Mouse (Mus musculus) embryonic facial prominence, embryonic 11.5 days (tissue): ENCODE data around the gene Galntl6. TPM values are rescaled to one million over a fixed set of nuclear protein-coding genes. Genes with fewer than 3 reads are reported as not detected.
A peak's percentile ranks its signal among the peaks of the same experiment; 100 is the strongest.

ENCODE experiments used
- ATAC-seq: fragments of 200-750 bp; cut with Nextera tagmentation; replicated peaks from 2 replicates; pipeline ENCODE4 v1.8.0; 2017; ENCODE audit warnings: low read depth; ENCODE audit not compliant: insufficient number of reproducible peaks, low FRiP score, low TSS enrichment
- DNase-seq: peaks from one replicate; pipeline ENCODE4 v3.0.0-alpha.2; 2015; ENCODE audit warnings: low spot score
- H3K27ac ChIP-seq: fragments of 300-500 bp; sonication (generic); replicated peaks from 2 replicates; pipeline ENCODE4 v1.5.1; 2014; ENCODE audit warnings: mild to moderate bottlenecking, low read depth, low read length, control low read depth
- H3K27me3 ChIP-seq: fragments of 300-500 bp; sonication (generic); 2 replicates; pipeline ENCODE4 v1.6.1; 2014; ENCODE audit warnings: mild to moderate bottlenecking, low read length, moderate library complexity, mixed read lengths; ENCODE audit not compliant: control insufficient read depth, insufficient read depth
- H3K36me3 ChIP-seq: fragments of 300-500 bp; sonication (generic); replicated peaks from 2 replicates; pipeline ENCODE4 v1.6.1; 2014; ENCODE audit warnings: low read depth, mild to moderate bottlenecking, low read length, moderate library complexity, mixed read lengths; ENCODE audit not compliant: control insufficient read depth, insufficient read depth
- H3K4me1 ChIP-seq: fragments of 300-500 bp; sonication (generic); 2 replicates; pipeline ENCODE4 v1.6.1; 2014; ENCODE audit warnings: low read length, mixed read lengths; ENCODE audit not compliant: control insufficient read depth, insufficient read depth
- H3K4me2 ChIP-seq: fragments of 300-500 bp; sonication (generic); 2 replicates; pipeline ENCODE4 v1.6.1; 2014; ENCODE audit warnings: low read depth, mild to moderate bottlenecking, control low read depth, low read length, moderate library complexity
- H3K4me3 ChIP-seq: fragments of 300-500 bp; sonication (generic); 2 replicates; pipeline ENCODE4 v1.5.1; 2014; ENCODE audit warnings: low read depth, low read length, control low read depth
- H3K9ac ChIP-seq: fragments of 300-500 bp; sonication (generic); replicated peaks from 2 replicates; pipeline ENCODE4 v1.6.1; 2014; ENCODE audit warnings: mild to moderate bottlenecking, control low read depth, low read length
- H3K9me3 ChIP-seq: fragments of 300-500 bp; sonication (generic); replicated peaks from 2 replicates; pipeline ENCODE4 v1.6.1; 2016; ENCODE audit warnings: mild to moderate bottlenecking, low read length, inconsistent platforms, mixed read lengths; ENCODE audit not compliant: control insufficient read depth
- WGBS: fragments of 180-500 bp; shearing (Covaris S2); extraction: QIAGEN DNeasy Blood & Tissue Kit; methylation state at CpG from one replicate; pipeline ENCODE4 v1.1.7; 2014; 5-methylcytosine and 5-hydroxymethylcytosine counted together
- polyA plus RNA-seq: library from polyadenylated mRNA; unstranded; fragments of >200 nt; fragmentation: Nextera tagmentation; extraction: Ambion mirVana; gene quantifications from 2 replicates; pipeline ENCODE4 v1.2.1, GENCODE M21; 2014

Galntl6 gene
- polyA plus RNA-seq, 1 experiment from 2014 or later, result 0.74 TPM

DNA sequence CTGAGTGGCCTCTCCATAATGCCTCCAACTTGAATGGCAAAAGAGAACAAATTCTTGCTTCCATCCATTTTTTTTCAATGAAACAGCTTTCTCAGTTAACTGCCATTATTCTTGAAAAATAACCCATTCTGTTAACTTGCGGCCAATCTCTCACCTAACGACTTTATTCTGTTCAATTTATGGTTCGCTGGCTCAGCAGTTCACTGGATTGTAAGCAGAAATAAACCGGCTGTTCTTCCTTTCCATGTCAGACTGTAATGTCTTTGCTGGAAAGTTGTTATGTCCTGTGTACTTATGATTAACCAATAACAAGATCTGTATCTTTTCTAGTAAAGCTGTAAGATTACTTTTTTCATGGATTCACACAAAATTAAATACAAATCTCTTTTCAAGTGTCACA lies 837.8 kb downstream of the Galntl6 start:
- no peak overlapping the region for H3K4me2 ChIP-seq
- no peaks in the 10 kb centered on the region for H3K27me3 ChIP-seq

GRCm38 (mm10) chr8:58073733-58074132 lies 838.7 kb downstream of the Galntl6 start:
- H3K9ac ChIP-seq, result no peak overlapping the region
- no peak overlapping the region for H3K4me3 ChIP-seq
- no peaks in the 10 kb centered on the region for H3K36me3 ChIP-seq
- no peaks in the 10 kb centered on the region for H3K27me3 ChIP-seq
- no peaks in the 10 kb centered on the region for H3K4me1 ChIP-seq
- DNase-seq (no peak), ATAC-seq (no peak)
- no peaks in the 10 kb centered on the region for H3K9me3 ChIP-seq
- no peak overlapping the region for H3K4me2 ChIP-seq
- WGBS, result 86% methylated on average over 1 of the region's 1 CpGs
- no peak overlapping the region for H3K27ac ChIP-seq

More for the DNA sequence above, 837.8 kb downstream of the Galntl6 start:
- Histone ChIP-seq H3K9ac (no peak overlapping the region), H3K36me3 (no peaks in the 10 kb centered on the region), H3K9me3 (no peaks in the 10 kb centered on the region), H3K4me1 (no peaks in the 10 kb centered on the region), H3K4me3 (no peak overlapping the region), H3K27ac (no peak overlapping the region)
- DNase-seq (no peak), ATAC-seq (no peak)
- 84% methylated on average over 4 of the region's 4 CpGs for WGBS

DNA sequence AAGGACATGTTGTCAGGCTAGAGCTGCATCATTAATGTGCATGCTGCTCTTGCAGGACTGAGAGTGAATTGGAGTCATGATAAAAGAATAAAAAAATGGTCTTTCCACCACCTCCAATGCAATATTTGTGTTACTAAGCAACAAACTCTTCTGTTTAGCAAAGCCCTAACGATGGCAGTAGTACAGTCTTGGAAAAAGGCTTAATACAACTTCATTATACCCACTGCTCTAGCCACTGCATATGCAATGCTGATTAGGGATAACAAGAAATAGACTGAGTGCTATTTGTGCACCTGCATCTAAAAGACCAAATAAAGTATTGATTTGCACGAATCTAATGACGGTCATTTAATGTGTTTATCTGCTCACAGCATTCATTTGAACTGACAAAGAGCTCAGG lies 880.2 kb downstream of the Galntl6 start:
- WGBS, result 80% methylated on average over 3 of the region's 3 CpGs
- H3K27ac ChIP-seq, result no peak overlapping the region
- no peaks in the 10 kb centered on the region for H3K36me3 ChIP-seq
- no peak overlapping the region for H3K9ac ChIP-seq
- H3K9me3 ChIP-seq, result no peaks in the 10 kb centered on the region
- no peak for ATAC-seq
- H3K4me2 ChIP-seq, result no peak overlapping the region
- DNase-seq, result no peak
- H3K27me3 ChIP-seq, result no peaks in the 10 kb centered on the region
- H3K4me1 ChIP-seq, result no peaks in the 10 kb centered on the region
- H3K4me3 ChIP-seq, result no peak overlapping the region

DNA sequence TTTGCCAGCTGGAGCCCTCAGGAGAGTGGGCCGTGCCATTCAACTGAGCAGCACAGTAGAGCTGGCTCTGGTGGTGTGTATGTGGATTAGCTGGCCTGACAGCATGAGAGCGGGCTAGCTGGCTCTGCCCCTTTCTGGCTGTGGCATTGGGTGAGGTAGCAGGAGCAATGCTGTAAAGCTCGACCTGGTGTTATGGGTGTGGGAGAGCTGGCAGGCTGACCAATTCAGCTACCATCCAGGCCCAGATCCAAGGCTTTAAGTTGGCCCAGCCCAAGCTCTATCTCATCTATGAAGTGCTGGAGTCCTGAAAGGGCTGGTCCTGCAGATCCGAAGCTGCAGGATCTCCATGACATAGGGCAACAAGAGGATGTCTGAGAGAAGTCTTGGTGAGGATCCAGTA lies 886.9 kb downstream of the Galntl6 start:
- ATAC-seq (no peak), DNase-seq (no peak)
- no peak overlapping the region for H3K27ac ChIP-seq
- no peaks in the 10 kb centered on the region for H3K9me3 ChIP-seq
- H3K4me2 ChIP-seq, result no peak overlapping the region
- no peaks in the 10 kb centered on the region for H3K36me3 ChIP-seq
- 89% methylated on average over 4 of the region's 4 CpGs for WGBS
- H3K9ac ChIP-seq, result no peak overlapping the region
- H3K27me3 ChIP-seq, result no peaks in the 10 kb centered on the region
- H3K4me3 ChIP-seq, result no peak overlapping the region
- H3K4me1 ChIP-seq, result no peaks in the 10 kb centered on the region

- WGBS, result 88% methylated on average over 1 of the region's 1 CpGs
- H3K4me2 ChIP-seq, result no peak overlapping the region
- no peaks in the 10 kb centered on the region for H3K36me3 ChIP-seq
- no peaks in the 10 kb centered on the region for H3K27me3 ChIP-seq
- H3K9me3 ChIP-seq, result no peaks in the 10 kb centered on the region
- no peak overlapping the region for H3K9ac ChIP-seq
- 0 out of 2 replicates have a peak, but pooled peaks have one; percentile 48 for ATAC-seq
- H3K4me1 ChIP-seq, result no peaks in the 10 kb centered on the region
- no peak for DNase-seq
- H3K27ac ChIP-seq, result no peak overlapping the region
- no peak overlapping the region for H3K4me3 ChIP-seq
Observed at GRCm38 (mm10) chr8:58025094-58025493, 887.3 kb downstream of the Galntl6 start.

GRCm38 (mm10) chr8:58023426-58024176 lies 888.8 kb downstream of the Galntl6 start:
- Histone ChIP-seq H3K4me1 (no peaks in the 10 kb centered on the region), H3K4me3 (no peak overlapping the region), H3K9ac (no peak overlapping the region), H3K36me3 (no peaks in the 10 kb centered on the region), H3K27ac (no peak overlapping the region), H3K27me3 (no peaks in the 10 kb centered on the region), H3K4me2 (no peak overlapping the region), H3K9me3 (no peaks in the 10 kb centered on the region)
- DNase-seq, result no peak
- ATAC-seq, result no peak
- 77% methylated on average over 2 of the region's 2 CpGs for WGBS

GRCm38 (mm10) chr8:57989428-57990171 lies 922.8 kb downstream of the Galntl6 start:
- Histone ChIP-seq H3K27me3 (no peaks in the 10 kb centered on the region), H3K4me3 (no peak overlapping the region), H3K27ac (no peak overlapping the region), H3K4me1 (no peaks in the 10 kb centered on the region), H3K4me2 (no peak overlapping the region), H3K9ac (no peak overlapping the region), H3K36me3 (no peaks in the 10 kb centered on the region), H3K9me3 (no peaks in the 10 kb centered on the region)
- ATAC-seq (no peak), DNase-seq (no peak)
- 93% methylated on average over 1 of the region's 1 CpGs for WGBS

DNA sequence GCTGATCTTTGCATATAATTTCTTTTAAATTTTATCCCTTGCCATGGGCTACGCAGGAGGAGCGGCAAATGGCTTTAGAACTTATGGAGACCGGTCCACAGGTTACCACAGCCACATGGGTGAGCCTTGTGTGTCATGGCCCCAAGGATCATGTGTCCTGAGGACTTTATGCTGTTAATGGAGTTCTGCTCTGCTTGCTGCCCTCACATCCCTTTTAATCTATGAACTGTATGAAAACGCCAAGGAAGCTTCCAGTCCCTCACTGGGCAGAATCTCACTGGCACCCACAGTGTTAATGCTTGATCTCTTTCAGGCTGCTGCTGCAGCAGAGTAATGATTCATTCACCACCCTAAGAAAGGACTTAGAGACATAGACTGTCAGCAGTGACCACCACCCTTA lies 935.1 kb downstream of the Galntl6 start:
- Histone ChIP-seq H3K27me3 (no peaks in the 10 kb centered on the region), H3K4me3 (no peak overlapping the region), H3K4me2 (no peak overlapping the region), H3K4me1 (no peaks in the 10 kb centered on the region), H3K36me3 (no peaks in the 10 kb centered on the region), H3K9ac (no peak overlapping the region), H3K9me3 (no peaks in the 10 kb centered on the region), H3K27ac (no peak overlapping the region)
- ATAC-seq, result no peak
- DNase-seq, result no peak
- WGBS, result 84% methylated on average over 4 of the region's 4 CpGs
